Mouse (Mus musculus) embryo, embryonic 11 days (tissue): Measurements from ENCODE around the gene Plekhn1.

Experiments
- DNase-seq: peaks from one replicate; pipeline ENCODE4 v3.0.0-alpha.2; 2015

Plekhn1 gene

GRCm38 (mm10) chr4:156234701-156235213 is at the start of gene Plekhn1:
Gene Plekhn1 (minus strand): TSS chr4:156234857.
- DNase-seq, result peak; percentile 92

GRCm38 (mm10) chr4:156255078-156255839 is 20.6 kb upstream of the Plekhn1 start, which contains the start of gene Samd11:
Gene Samd11 (minus strand): TSS chr4:156255657.
- peak; percentile 19 for DNase-seq

GRCm38 (mm10) chr4:156254361-156255077 is 19.9 kb upstream of the Plekhn1 start:
- peak; percentile 50 for DNase-seq

GRCm38 (mm10) chr4:156253043-156253442 is 18.4 kb upstream of the Plekhn1 start:
- peak; percentile 14 for DNase-seq

- no peak for DNase-seq
Measured at GRCm38 (mm10) chr4:156252619-156253018, 18.0 kb upstream of the Plekhn1 start.

- no peak for DNase-seq
Measured at GRCm38 (mm10) chr4:156252140-156252539, 17.5 kb upstream of the Plekhn1 start.

- no peak for DNase-seq
Measured at GRCm38 (mm10) chr4:156251081-156251480, 16.4 kb upstream of the Plekhn1 start.

GRCm38 (mm10) chr4:156249567-156249966 is 14.9 kb upstream of the Plekhn1 start:
- DNase-seq, result no peak

GRCm38 (mm10) chr4:156236651-156237447 is 2.2 kb upstream of the Plekhn1 start:
- DNase-seq, result peak; percentile 62

- peak; percentile 97 for DNase-seq
Measured at GRCm38 (mm10) chr4:156235808-156236533, 1.3 kb upstream of the Plekhn1 start, which contains the start of gene Noc2l. Gene Noc2l (plus strand): TSS chr4:156236010.

GRCm38 (mm10) chr4:156235360-156235770 is 708 bp upstream of the Plekhn1 start:
- DNase-seq, result peak; percentile 71

GRCm38 (mm10) chr4:156234021-156234501 is 596 bp downstream of the Plekhn1 start:
- peak; percentile 60 for DNase-seq

GRCm38 (mm10) chr4:156228393-156229024 is 6.1 kb downstream of the Plekhn1 start:
- DNase-seq, result no peak

- no peak for DNase-seq
Measured at GRCm38 (mm10) chr4:156227752-156228392, 6.8 kb downstream of the Plekhn1 start.

- no peak for DNase-seq
Measured at GRCm38 (mm10) chr4:156224276-156224675, 10.4 kb downstream of the Plekhn1 start.

- DNase-seq, result no peak
Measured at GRCm38 (mm10) chr4:156219936-156220335, 14.7 kb downstream of the Plekhn1 start.

- no peak for DNase-seq
Measured at GRCm38 (mm10) chr4:156217838-156218237, 16.8 kb downstream of the Plekhn1 start.

- DNase-seq, result no peak
Measured at GRCm38 (mm10) chr4:156217022-156217669, 17.5 kb downstream of the Plekhn1 start.

- no peak for DNase-seq
Measured at GRCm38 (mm10) chr4:156216196-156216595, 18.5 kb downstream of the Plekhn1 start.

GRCm38 (mm10) chr4:156215649-156216048 is 19.0 kb downstream of the Plekhn1 start, which contains the start of gene Perm1:
Gene Perm1 (plus strand): TSS chr4:156215868.
- DNase-seq, result no peak
